Comparison of ENCODE assay signal across 8 mouse cellular contexts in the genomic region with DNA sequence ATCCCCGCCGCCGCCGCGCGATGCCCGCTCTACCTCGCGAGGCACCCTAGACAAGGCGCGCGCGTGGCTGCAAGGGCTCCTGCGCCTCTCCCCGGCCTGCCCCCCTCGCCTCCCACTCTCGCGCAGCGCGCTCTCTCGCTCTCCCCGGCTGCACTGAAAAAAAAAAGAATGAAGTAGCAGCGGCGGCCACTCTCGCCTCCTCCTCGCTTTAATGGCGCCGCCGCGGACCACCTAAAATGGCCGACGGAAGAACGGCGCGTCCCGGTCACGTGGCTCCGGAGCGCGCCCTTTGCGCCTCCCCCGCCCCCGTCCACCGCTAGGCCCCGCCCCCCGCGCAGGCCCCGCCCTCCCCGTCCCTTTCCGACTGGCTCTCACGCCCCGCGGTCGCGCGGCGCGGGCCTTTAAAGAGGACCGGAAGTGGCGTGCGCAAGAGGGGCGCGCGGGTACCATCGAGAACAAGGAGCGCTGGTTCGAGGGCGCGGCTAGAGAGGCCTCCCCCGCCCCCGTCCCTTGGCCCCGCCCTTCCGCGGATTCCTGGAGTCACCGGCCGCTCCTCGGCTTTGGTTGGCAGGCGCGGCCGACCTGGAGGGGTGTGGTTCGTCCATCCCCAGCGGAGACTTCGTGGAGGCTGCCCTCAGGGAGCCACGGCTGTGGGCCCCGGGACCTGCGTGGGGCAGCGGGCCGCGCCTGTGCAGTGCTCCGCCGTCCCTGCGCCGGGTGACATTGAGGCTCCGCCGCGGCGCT. TPM values are rescaled to one million over a fixed set of nuclear protein-coding genes. Genes with fewer than 3 reads are reported as not detected.
DNase-seq lines count a peak whose midpoint lies in the region; ATAC-seq and TF ChIP-seq lines count a peak whose summit lies in the region.

Hnrnpd (minus strand) TSS at position 240 of the 744 bp plus-strand sequence.
4930524J08Rik (plus strand) TSS at position 363 of the 744 bp plus-strand sequence.

- peak within 1 kb of the TSS; percentile 98 for H3K4me3 ChIP-seq in intestine, postnatal 0 days (ENCODE audit: low read depth, low read length)
- peak within 1 kb of the TSS; percentile 96 for H3K4me3 ChIP-seq in midbrain, embryonic 10.5 days

- intact Hi-C loops in left cerebral cortex, postnatal 36 days (cut with DNase I): loop anchor here (1.0 kb wide), 1 partner anchor 60 kb away; the partner anchor contains the start of genes Enoph1 and Hnrnpdl

- peak within 1 kb of the TSS; percentile 72 for H3K4me2 ChIP-seq in intestine, postnatal 0 days (replicated peaks; ENCODE audit: low read depth)

- 0 out of 2 replicates have a peak, but pooled peaks cover under 1% of the 10 kb centered on the region for H3K36me3 ChIP-seq in intestine, postnatal 0 days (ENCODE audit: control insufficient read depth, insufficient read depth)
- H3K36me3 ChIP-seq in midbrain, embryonic 10.5 days: peaks cover 32% of the 10 kb centered on the region

- peak; percentile 95 for DNase-seq in adrenal gland, postnatal 10 days
- peak; percentile 98 for DNase-seq in embryo, embryonic 9.5 days (ENCODE audit: extremely low spot score)
- DNase-seq in gastrocnemius, postnatal 4 days (ENCODE audit: low spot score in 2 of 2): peak; percentile 89 to 92
- peak; percentile 92 to 93 for DNase-seq in left cerebral cortex, postnatal 36 days (ENCODE audit: low spot score in 2 of 2)
- DNase-seq in midbrain, embryonic 10.5 days (ENCODE audit: low spot score): peak; percentile 98
- peak; percentile 93 to 94 for DNase-seq in right cerebral cortex, postnatal 36 days (ENCODE audit: low spot score in 2 of 2)
- DNase-seq in urinary bladder, postnatal 4 days (ENCODE audit: low spot score in 2 of 2): peak; percentile 91

- H3K9me3 ChIP-seq in intestine, postnatal 0 days (ENCODE audit: control insufficient read depth): no peaks in the 10 kb centered on the region
- no peaks in the 10 kb centered on the region for H3K9me3 ChIP-seq in midbrain, embryonic 10.5 days (replicated peaks)

- under 1% methylated on average over 82 of the region's 97 CpGs for WGBS in intestine, postnatal 0 days
- WGBS in midbrain, embryonic 10.5 days: under 1% methylated on average over 80 of the region's 97 CpGs

- H3K4me1 ChIP-seq in intestine, postnatal 0 days (replicated peaks; ENCODE audit: control insufficient read depth, insufficient read depth, low read length): peaks cover 6% of the 10 kb centered on the region
- peaks cover 31% of the 10 kb centered on the region for H3K4me1 ChIP-seq in midbrain, embryonic 10.5 days

- H3K27me3 ChIP-seq in intestine, postnatal 0 days (replicated peaks; ENCODE audit: control insufficient read depth, insufficient read depth, low read length): no peaks in the 10 kb centered on the region
- no peaks in the 10 kb centered on the region for H3K27me3 ChIP-seq in midbrain, embryonic 10.5 days (ENCODE audit: low read depth, poor library complexity, severe bottlenecking)

- peak; percentile 20; the same call in 1 of the 2 replicates for TF ChIP-seq CTCF in intestine, postnatal 0 days (IDR thresholded peaks at IDR 0.05; ENCODE audit: low read depth)

- ATAC-seq in intestine, postnatal 0 days: peak; percentile 98

- peak within 1 kb of the TSS; percentile 98 for H3K9ac ChIP-seq in intestine, postnatal 0 days (ENCODE audit: low read depth, low read length)

- H3K27ac ChIP-seq in intestine, postnatal 0 days (ENCODE audit: low read depth, low read length): peak within 1 kb of the TSS; percentile 99
- peak within 1 kb of the TSS; percentile 100 for H3K27ac ChIP-seq in midbrain, embryonic 10.5 days (replicated peaks)

RNA-seq across cellular contexts. Expression of gene Hnrnpd, which starts in this region (rescaled TPM):
- 100 to 1,000 TPM; 170 to 220 TPM for total RNA-seq in adrenal gland, postnatal 10 days (2021)
- total RNA-seq in gastrocnemius, postnatal 4 days (2021): 100 to 1,000 TPM; 214 to 238 TPM
- 66.5 and 67.1 TPM in 2 replicates for polyA plus RNA-seq in intestine, postnatal 0 days (2015; fragmentation: Nextera tagmentation; extraction: Ambion mirVana)
- total RNA-seq in left cerebral cortex, postnatal 36 days (2021): 100 to 1,000 TPM; 178 to 207 TPM
- 207 and 256 TPM in 2 replicates for polyA plus RNA-seq in midbrain, embryonic 10.5 days (2016; fragmentation: Nextera tagmentation; extraction: Ambion mirVana)

RNA-seq across cellular contexts. Expression of gene 4930524J08Rik, which starts in this region (rescaled TPM):
- total RNA-seq in adrenal gland, postnatal 10 days (2021): 1 to 10 TPM; 2.6 to 4.1 TPM
- total RNA-seq in gastrocnemius, postnatal 4 days (2021): 1 to 10 TPM; 2.6 to 2.8 TPM
- 1.5 and 2.4 TPM in 2 replicates for polyA plus RNA-seq in intestine, postnatal 0 days (2015; fragmentation: Nextera tagmentation; extraction: Ambion mirVana)
- total RNA-seq in left cerebral cortex, postnatal 36 days (2021): 1 to 10 TPM; 1.2 to 1.9 TPM
- polyA plus RNA-seq in midbrain, embryonic 10.5 days (2016; fragmentation: Nextera tagmentation; extraction: Ambion mirVana): 1.8 and 2.4 TPM in 2 replicates

Comparison
In these comparisons a context has a peak if more than half of its experiments do, and no peak if none do; other contexts are left out.
1. Peak in every context shown above with its lines: DNase-seq, ATAC-seq, H3K4me3 ChIP-seq and H3K27ac ChIP-seq.